Mouse (Mus musculus): Measurements from ENCODE around the gene Ptgir.

DNA sequence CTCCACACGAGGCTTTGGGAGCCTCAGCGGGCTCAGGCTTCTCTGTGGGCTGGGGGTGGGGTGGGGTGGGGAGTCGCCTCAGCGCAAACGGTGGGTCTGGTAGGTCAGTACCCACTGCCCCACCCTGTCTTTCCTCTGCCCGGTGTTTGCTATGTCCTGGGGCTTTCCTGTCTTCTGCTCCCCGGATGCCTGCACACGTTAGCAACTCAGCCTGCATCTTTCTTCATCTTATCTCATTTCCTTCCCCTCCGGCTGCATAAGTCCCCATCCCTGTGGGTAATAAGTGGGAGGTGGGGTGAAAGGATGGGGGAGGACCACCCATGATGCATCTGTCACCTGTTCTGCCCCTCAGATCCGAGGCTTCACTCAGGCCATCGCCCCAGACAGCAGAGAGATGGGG is 2.1 kb downstream of the Ptgir start:
- TF ChIP-seq CTCF (IDR thresholded peaks at IDR 0.05; ENCODE audit: control insufficient read depth, insufficient read depth, low read length) (no peak), POLR2A (IDR thresholded peaks at IDR 0.05; ENCODE audit: borderline replicate concordance, control insufficient read depth, low read depth, low read length) (no peak)

Measured in bone marrow, adult 2 months (tissue).